Mouse (Mus musculus): ENCODE measurements around the gene Frmd4a.
"Not testable (repeated sequence)": the region's sequence is repeated elsewhere in the genome, so short reads cannot be mapped to it uniquely, and the experiment has no call there.

The Frmd4a gene

GRCm38 (mm10) chr2:4291671-4292070 is 274.2 kb downstream of the Frmd4a start:
- no peak for DNase-seq

- no peak for DNase-seq
These were observed 276.2 kb downstream of the Frmd4a start for GRCm38 (mm10) chr2:4293726-4294125.

- no peak for DNase-seq
These were observed 278.1 kb downstream of the Frmd4a start for GRCm38 (mm10) chr2:4295641-4296040.

GRCm38 (mm10) chr2:4296881-4297280 is 279.4 kb downstream of the Frmd4a start:
- no peak for DNase-seq

GRCm38 (mm10) chr2:4298325-4299215 is 281.1 kb downstream of the Frmd4a start:
- no peak for DNase-seq

- no peak for DNase-seq
These were observed 282.1 kb downstream of the Frmd4a start for GRCm38 (mm10) chr2:4299593-4299992.

- no peak for DNase-seq
These were observed 282.9 kb downstream of the Frmd4a start for GRCm38 (mm10) chr2:4300383-4300811.

GRCm38 (mm10) chr2:4300816-4301215 is 283.3 kb downstream of the Frmd4a start:
- DNase-seq = no peak

- no peak for DNase-seq
These were observed 283.7 kb downstream of the Frmd4a start for GRCm38 (mm10) chr2:4301256-4301655.

GRCm38 (mm10) chr2:4301692-4302091 is 284.2 kb downstream of the Frmd4a start:
- DNase-seq = no peak

GRCm38 (mm10) chr2:4302119-4302518 is 284.6 kb downstream of the Frmd4a start:
- DNase-seq = no peak

- no peak for DNase-seq
These were observed 289.6 kb downstream of the Frmd4a start for GRCm38 (mm10) chr2:4307076-4307475.

GRCm38 (mm10) chr2:4314545-4314944 is 297.0 kb downstream of the Frmd4a start:
- DNase-seq = no peak

- no peak for DNase-seq
These were observed 299.1 kb downstream of the Frmd4a start for GRCm38 (mm10) chr2:4316589-4316988.

GRCm38 (mm10) chr2:4318134-4318533 is 300.6 kb downstream of the Frmd4a start:
- DNase-seq = no peak

- DNase-seq = no peak
These were observed 308.9 kb downstream of the Frmd4a start for GRCm38 (mm10) chr2:4326241-4327010.

GRCm38 (mm10) chr2:4327011-4327340 is 309.5 kb downstream of the Frmd4a start:
- DNase-seq = no peak

GRCm38 (mm10) chr2:4332441-4332840 is 314.9 kb downstream of the Frmd4a start:
- no peak for DNase-seq

- no peak for DNase-seq
These were observed 316.7 kb downstream of the Frmd4a start for GRCm38 (mm10) chr2:4334201-4334600.

- no peak for DNase-seq
These were observed 317.4 kb downstream of the Frmd4a start for GRCm38 (mm10) chr2:4334936-4335335.

- no peak for DNase-seq
These were observed 318.4 kb downstream of the Frmd4a start for GRCm38 (mm10) chr2:4335881-4336280.

- not testable (repeated sequence) for DNase-seq
These were observed 320.8 kb downstream of the Frmd4a start for GRCm38 (mm10) chr2:4338290-4338689.

- no peak for DNase-seq
These were observed 321.6 kb downstream of the Frmd4a start for GRCm38 (mm10) chr2:4339128-4339527.
